Mouse (Mus musculus) lung, adult 2 months (tissue): Measurements from ENCODE around the gene Tmem94.

Source experiments
- CTCF ChIP-seq: fragments of 200-500 bp; IDR thresholded peaks from 2 replicates; pipeline ENCODE4 v1.5.1; 2011; ENCODE audit warnings: mild to moderate bottlenecking, low read length, control low read depth; ENCODE audit not compliant: insufficient read depth
- POLR2A ChIP-seq: fragments of 200-500 bp; IDR thresholded peaks from 2 replicates; pipeline ENCODE4 v1.6.1; 2011; ENCODE audit warnings: low read depth, mild to moderate bottlenecking, control low read depth, low read length, borderline replicate concordance; ENCODE audit errors: extremely low read depth

GRCm38 (mm10) chr11:115821001-115821400, 55.8 kb downstream of the Tmem94 start:
- TF ChIP-seq CTCF: no peak
- TF ChIP-seq POLR2A: no peak
